Mouse (Mus musculus) yolk sac, embryonic 10.5 days (tissue): ENCODE measurements around the gene I0C0044D17Rik.
"Not testable (repeated sequence)": the region's sequence is repeated elsewhere in the genome, so short reads cannot be mapped to it uniquely, and the experiment has no call there.

Source experiments
- DNase-seq: peaks from one replicate; pipeline ENCODE4 v3.0.0-alpha.2; 2017; ENCODE audit warnings: low spot score

Gene I0C0044D17Rik

DNA sequence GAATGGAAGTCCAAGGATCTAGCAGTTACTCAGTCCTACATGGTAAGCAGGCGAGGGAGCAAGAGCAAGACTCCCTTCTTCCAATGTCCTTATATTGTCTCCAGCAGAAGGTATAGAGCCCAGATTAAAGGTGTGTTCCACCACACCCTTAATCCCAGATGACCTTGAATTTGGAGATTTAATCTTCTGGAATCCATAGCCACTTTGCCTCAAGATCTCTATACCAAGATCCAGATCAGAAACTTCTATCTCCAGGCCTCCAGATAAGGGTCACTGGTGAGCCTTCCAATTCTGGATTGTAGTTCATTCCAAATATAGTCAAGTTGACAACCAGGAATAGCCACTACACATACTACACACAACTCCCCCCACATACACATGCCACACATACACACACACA lies at the start of gene I0C0044D17Rik:
I0C0044D17Rik (minus strand) TSS at position 101 of the 400 bp plus-strand sequence.
- DNase-seq = not testable (repeated sequence)

DNA sequence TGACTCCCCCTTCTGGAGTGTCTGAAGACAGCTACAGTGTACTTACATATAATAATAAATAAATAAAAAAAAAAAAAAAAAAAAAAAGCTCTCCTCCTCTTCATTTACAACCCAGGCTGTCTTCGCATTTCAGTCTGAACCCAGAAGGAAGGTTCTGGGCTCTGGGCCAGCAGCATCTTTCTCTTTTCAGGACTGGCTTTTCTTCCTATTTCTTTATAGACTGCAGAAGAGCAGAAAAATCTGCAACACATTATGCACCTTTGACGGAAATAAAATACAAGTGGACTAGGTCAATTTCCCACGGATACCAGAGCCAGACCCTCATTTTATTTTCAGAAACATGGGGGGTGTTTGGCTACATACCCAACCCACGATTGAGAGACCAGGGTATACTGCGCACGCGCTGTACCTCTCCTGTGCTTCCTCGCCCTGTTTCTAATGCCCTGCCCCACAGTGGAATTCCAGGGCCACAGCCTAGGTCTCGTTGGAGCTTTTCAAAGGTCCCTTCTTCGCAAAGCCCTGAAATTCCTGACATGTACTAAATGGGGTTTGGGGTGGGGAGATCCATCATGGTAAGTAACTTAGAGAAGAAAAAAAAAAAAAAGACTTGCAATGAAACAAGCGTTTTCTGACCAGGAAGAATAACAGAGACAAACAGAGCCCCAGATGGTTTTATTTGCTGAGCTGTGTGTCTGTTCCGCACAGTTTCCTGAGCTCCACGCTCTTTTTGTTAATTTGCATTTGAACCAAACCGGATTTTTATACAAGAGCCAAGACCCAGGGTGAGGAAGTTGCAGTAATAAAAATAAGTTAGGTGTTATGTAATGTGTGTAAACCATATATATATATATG lies 42.0 kb upstream of the I0C0044D17Rik start:
- DNase-seq = no peak

DNA sequence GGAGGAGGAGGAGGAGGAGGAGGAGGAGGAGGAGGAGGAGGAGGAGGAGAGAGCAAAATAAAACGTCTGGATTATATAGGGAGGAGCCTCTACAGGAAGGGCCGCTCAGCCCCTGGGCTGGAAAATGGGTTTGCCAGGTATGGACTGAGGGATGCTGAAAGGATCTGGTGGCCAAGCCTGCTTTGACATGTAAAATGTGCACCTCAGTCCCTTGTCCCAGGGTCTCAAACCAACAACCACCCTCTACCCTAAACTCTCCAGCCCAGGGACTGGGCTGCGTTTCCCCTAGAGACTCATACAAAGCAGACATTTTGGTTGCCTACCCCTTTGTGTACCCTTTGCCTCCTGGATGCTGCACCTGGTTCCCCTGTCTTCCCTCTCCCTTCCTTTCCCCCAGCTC lies 40.9 kb upstream of the I0C0044D17Rik start:
- no peak for DNase-seq

DNA sequence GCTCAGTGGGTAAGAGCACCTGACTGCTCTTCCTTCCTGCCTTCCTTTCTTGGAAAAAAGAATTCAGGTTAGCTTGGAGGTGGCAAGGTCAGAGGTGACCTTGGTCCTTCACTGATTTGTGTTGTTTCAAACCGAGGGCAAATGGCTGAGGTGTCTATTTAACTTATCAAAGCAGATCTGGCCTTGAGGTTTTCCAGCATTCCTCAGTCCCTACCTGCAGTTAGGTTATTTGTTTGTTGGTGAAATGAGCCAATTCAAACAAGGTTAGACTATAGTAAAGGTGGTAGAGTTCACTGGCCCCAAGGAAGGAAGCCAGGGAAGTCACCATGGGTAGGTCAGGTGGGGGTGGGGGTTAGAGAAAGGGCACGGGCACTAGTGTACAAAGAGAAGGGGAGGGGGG lies 40.5 kb upstream of the I0C0044D17Rik start:
- peak; percentile 54 for DNase-seq

DNA sequence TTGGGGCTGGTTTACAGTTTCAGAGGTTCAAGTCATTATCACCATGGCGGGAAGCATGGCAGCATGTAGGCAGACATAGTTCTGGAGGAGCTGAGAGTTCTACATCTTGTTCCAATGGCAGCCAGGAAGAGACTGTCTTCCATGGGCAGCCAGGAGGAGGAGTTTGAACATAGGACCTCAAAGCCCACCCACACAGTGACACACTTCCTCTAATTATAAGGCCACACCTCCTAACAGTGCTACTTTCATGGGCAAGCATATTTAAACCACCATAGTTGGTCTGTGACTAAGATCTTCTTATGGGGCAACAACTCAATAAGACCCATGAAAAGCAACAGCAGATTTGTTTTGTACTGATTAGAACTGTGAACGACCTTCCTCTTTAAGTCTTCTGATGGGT lies 39.8 kb upstream of the I0C0044D17Rik start:
- no peak for DNase-seq

DNA sequence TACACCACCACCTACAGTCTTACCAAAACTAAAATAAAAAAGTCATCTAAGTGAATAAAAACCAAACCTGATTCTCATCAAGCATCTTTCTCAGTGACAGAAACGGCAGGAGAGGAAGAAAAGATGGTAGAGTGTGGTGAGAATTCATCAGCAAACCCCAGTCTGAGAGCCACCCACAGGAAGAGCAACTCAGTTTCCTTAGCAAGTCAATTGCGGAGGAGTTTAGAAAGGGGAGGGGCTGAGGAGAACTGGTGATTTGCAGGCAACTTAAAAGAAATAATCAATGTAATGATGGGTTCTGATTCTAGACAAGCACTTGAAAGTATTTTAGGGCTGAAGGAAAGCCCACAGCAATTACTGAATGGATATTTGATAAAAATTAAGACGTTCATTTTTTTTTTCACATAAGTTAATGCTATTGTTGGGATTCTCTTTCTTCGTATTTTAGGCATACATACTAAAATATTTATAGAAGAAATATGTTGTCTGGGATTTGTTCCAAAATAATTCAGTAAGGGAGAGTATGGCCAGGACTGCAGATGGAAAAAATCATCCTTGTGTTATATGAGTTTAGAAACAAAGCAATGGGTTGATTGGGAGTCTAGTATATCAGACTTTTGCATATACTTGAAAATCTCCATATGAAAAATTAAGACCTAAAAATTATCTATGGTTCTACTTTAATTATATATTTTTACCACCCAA lies 34.7 kb upstream of the I0C0044D17Rik start:
- no peak for DNase-seq

DNA sequence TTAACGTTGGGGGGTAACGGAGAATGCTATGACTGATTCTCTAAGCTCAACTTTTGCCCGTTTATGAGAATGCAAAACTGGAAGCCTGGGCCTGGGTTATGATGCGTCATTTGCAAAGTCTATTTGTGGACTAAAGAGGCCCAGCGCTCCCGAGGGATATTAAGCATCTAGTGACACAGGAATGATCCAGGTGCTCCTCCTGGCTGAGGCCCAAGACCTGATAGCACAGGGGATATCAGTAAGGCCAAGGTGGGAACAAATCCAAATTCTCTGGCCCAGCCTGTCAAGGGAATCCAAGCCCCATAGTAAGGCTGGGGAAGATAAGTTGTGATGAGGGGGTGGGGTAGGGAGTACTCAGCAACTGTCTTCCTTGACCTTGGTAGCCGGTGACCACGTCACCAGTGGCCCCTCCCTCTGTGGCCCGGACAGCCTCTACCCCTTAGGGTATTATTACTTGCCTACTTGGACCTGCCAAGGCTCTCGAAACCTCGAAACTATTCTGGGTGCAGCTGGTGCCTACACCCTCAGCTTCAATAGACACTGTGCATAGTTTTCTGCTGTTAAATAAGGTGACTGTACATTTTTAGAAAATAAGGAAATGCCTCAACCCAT lies 33.5 kb upstream of the I0C0044D17Rik start:
- no peak for DNase-seq

DNA sequence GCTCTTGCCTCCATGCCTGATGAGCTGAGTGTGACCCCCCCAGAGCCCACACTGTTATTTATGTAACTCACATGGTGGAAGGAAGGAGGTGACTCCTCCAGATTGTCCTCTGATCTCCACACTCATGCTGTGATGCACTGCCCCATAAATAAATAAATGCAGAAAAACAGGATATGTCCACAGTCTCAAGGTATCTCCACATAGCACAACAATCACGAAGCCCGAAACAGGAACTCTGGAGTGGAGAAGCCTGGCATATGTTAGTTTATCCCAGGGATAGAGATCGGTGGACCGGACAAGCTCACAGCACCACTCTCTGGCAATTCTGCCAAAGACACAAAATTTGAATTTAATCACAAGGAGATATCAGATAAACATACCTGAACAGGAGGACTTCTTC lies 30.3 kb upstream of the I0C0044D17Rik start:
- no peak for DNase-seq

DNA sequence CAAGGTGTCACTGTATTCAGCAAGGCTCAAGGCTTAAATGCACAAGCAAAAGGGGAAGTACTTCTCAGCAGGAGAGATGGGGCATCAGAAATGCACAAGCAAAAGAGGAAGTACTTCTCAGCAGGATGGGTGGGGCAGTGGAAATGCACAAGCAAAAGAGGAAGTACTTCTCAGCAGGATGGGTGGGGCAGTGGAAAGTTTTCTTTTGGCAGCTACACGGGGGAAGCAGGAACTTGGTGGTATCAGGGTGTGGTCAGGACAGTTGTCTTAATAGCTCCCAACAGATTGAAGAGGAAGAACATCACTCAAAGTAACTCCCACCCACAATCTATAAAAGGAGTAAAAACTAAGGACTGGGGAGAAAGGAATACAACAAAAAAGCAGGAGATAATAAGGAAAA lies 26.8 kb upstream of the I0C0044D17Rik start:
- not testable (repeated sequence) for DNase-seq

DNA sequence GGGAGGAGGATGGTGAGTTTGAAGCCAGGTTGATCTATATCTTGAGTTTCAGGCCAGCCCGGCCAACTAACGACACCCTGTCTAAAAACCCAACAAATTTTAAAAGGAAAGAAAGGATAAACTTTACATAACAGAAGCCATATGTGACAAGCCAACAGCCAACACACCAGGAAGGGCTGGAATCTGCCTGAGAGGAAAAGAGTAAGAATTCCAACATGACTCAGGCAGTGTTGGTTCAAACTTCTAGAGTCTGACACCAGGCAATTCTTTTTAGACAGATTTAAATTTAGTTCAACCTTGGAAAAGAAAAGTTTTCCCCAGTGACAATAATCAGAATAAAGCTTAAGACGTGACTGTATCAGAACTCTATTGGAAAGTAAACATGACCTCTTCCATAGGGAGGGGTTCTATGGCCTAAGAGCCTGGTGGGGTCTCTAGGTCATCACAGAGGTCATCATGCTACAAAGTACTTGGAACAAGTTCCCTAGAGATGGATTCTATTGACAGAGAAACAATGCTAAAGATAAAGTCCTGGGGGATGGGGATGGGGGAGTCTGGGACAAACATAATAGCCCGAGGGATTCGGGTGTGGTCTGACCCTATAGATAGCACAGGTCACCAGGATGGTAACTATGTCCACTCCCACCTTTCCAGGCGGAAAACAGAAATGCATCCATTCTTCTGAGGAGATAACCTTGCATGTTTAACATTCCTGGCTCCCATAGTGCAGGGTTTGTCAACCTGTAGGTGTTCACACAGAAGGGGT lies 23.7 kb upstream of the I0C0044D17Rik start:
- DNase-seq = peak; percentile 50

DNA sequence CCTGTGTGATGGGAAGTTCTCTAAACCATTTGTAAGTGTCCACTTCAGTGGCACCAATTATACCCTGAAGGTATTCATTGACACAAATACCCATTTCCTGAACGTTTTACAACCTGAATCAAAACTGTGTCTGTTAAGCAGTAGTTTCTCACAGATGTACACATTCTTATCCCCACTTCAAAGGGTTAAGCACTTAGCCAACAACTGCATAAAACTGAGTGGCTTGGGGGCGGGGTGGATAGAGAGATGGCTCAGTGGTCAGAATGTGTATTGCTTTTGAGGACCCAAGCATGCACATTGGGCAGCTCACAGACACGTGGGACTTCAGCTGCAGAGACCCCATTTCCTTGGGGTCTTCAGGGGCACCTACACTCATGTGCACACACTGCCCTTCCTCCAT lies 22.8 kb upstream of the I0C0044D17Rik start:
- DNase-seq = no peak

DNA sequence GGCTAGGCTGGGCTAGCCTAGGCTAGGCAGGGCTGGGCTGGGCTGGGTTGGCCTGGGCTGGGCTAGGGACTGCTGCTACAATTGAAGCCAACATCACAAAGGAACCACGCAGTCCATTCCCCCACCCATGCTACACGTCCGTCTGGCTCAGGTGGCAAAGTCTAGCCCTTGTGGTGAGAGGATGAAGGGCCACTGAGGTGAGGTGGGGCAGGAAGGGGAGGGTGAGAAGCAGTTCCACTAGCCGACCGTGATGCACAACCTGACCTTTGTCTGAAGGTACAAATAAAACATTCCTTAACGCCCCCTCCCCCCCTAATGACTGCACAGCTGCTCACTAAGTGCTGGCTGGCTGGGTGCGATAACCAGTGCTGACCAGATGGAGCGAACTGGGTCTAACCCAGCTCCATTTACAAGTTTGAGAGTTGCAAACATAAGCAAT lies 22.1 kb upstream of the I0C0044D17Rik start:
- DNase-seq = peak; percentile 61

DNA sequence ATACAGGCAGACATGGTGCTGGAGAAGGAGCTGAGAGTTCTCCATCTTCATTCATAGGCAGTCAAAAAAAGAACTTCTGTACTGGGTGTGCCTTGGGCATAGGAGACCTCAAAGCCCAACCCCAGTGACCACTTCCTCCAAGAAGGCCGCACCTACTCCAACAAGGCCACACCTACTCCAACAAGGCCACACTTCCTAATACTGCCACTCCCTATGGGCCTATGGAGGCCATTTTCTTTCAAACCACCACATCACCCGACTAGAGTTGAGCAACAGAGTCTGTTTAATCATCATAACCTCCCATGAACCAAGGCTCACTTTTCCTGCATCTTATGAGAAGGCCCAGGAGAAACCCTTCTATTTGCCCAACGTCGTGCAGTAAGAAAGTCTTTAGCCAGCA lies 21.6 kb upstream of the I0C0044D17Rik start:
- DNase-seq = no peak

DNA sequence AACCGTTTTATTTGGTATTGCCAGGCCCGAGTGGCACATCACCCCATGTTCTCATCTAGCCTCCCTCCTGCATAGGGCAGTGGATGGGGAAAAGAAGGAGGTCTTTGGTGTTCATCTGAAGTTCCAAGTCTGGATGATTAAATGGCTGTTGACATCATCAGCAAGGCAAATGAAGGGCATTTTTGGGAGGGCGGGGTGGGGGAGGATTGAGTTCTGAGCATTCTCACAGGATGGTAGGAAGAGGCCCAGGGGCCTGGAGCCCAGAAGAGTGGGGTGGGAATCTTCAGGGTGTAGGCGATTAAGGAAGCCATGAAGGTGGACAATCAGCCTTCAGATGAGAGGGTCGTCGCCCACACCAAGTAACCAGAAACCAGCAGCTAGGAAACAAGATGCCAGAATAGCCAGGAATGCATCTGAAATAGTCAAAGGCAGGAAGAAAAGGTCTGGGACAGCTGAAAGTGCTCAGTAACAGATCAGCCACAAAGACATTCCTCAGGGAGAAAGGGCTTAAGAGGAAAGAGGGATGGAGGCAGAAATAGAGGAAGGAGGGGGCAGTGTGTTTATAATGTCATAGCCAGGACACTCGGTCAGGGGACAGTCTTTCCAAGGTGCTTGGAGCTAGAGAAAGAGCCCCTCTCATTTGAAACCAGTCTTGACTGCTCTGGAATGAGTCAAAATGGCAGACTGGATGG lies 20.4 kb upstream of the I0C0044D17Rik start:
- DNase-seq = no peak

DNA sequence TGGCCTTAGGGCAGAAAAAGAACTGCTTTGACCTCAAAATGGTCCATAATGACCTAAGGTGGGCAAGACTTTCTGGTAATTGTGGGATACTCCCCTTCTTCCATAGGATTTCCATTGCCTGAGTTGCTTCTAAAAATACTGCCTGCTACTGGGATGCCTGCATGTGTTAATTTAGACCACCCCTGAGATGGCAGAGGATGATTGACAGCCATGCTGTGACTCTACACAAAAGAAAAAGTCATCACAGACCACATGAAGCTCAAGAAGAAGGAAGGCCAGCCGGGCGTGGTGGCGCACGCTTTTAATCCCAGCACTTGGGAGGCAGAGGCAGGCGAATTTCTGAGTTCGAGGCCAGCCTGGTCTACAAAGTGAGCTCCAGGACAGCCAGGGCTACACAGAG lies 17.6 kb upstream of the I0C0044D17Rik start:
- not testable (repeated sequence) for DNase-seq

DNA sequence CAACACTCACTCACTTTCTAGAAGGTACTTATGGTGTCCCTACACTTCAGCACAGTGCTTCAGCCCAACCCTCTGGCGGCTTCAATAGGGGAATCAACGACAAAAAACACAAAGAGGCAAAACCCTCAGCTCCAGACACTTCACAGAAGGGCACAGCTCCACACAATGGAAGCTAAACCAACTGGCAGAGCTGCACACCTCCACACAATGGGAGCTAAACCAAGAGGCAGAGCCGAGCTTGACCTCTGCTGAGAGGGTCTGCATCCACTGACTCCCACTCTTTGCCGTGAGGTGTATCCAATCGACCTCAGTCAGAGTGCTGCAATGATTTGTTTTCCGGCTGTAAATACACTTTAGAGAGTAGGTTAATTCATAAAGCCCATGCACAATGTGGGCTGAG lies 16.9 kb upstream of the I0C0044D17Rik start:
- DNase-seq = no peak

DNA sequence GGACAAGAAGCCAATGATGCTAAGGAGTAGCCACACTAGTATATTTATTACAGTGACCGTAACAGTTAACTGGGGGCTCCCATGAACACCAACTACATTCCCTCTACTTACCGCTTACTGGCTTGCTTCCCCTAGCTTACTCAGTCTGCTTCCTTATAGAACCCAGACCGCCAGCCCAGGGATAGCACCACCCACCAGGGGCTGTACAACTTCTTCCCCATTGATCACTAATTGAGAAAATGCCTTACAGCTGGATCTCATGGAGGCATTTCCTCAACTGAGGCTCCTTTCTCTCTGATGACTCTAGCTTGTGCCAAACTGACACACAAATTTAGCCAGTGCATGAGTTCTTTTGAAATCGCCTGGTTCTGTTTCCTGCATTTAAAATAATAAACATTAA lies 15.3 kb upstream of the I0C0044D17Rik start:
- no peak for DNase-seq

DNA sequence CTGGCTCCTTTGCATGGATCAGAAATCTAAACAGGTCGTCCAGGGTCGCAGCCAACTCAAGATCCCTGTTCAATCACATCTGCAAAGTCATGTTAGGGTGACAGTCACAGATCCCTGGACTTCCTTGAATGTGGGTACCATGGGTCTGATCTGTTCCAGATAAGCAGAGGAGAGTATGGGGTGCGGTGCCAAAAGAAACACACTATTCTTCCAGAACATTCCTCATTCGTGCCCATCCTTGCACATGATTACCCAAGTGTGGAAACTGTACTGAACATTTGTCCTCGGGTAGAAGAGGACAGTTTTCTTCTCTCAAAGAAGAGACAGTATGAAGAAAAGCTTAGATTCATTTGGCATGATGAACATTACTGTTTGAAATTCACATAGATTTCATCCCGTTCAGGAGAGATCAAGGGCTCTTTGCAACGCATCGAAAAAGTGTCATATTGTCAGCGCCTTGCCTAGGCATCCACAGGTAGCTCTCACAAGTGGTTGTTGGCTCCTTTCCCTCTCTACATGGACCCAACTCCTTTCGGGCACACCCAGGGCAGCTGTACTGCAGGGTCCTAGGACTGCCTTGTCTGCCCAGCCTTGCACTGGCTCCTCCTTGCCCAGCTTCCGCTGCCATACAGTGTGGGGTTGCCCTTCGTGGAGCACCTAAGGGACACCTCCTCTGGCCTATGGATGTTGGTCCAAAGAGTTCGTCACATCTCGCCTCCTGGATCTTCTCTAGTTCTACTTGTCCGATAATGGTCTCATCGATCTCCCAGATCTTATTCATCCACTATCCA lies 14.3 kb upstream of the I0C0044D17Rik start:
- no peak for DNase-seq

DNA sequence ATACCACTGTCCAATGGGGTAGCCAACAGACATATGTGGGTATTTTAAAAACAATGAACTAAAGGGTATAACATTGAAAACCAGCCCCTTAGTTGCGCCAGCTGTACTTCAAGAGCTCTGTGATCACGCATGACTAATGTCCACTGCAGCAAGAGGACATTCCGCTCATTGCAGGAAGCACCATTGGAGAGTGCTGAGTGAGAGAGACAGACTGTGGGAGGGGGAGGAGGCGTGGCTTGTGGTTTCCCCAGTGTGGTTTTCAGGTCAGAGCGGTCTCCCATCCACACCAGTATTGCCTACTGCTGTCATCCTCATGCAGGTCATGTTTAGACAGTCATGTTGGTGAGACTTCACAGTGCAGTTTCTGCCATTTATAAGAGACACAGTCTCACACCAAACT lies 12.9 kb upstream of the I0C0044D17Rik start:
- DNase-seq = no peak

DNA sequence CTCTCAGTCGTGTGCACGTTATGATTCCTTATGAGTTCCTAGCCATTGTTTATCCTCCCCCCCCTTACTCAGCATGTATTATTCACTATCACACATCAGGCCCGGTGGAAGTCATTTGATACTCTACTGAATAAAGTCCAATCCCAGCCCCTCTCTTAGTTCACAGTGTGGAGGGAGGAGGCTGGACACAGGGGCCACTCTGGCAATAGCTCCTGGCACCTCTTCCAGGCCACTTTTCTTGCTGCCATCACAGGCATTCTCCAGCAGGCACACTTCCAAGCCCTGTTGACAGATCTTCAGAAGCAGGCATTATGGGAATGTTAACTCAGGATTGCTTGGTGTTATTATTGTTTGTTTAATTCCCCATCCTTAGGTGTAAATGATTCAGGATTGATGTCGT lies 11.1 kb upstream of the I0C0044D17Rik start:
- no peak for DNase-seq

DNA sequence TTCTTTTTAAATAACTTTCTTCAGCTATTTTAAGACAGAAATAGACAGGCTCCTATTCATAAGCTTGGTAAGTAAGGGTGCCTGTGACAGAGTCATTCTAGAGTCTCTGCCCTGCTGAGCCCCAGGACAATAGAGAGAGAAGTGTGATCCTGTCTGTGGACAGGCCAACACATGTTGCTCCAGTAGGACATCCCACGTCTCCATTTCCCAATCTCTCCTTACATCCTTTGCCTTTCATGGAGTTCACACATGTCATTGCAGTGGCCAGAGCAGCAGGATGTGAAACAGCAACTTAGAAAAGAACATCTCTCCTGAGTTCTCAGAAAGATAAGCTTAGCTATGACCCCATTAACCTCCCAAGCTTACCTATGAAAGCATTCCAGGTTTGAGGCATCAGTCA lies 8.1 kb upstream of the I0C0044D17Rik start:
- no peak for DNase-seq
